Mouse (Mus musculus): ENCODE measurements around the gene B230118H07Rik.

Gene B230118H07Rik

DNA sequence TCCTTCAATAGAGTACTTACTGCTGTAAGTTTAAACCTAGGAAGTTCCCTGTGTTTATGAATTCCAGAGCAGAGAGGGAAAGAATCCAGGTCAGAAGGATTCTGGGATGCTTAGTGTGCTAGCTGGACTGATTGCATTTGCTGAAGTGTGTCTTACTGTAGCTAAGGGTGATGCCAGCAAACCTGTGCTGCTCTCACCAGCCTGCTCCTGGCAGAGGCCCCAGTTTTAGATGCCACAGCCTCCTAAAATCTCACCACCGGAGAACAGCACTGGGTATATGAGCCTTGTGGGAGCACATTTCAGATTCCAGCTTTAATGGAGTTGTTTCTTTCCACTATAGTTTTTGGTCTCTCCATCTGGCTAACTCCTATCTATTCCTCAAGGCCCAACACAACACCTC lies 129.4 kb downstream of the B230118H07Rik start:
- no peak for DNase-seq
